Mouse (Mus musculus) lung, postnatal 25 days (tissue): ENCODE results near the gene Wdr20rt.
"Not testable (repeated sequence)": the region's sequence is repeated elsewhere in the genome, so short reads cannot be mapped to it uniquely, and the experiment has no call there.

ENCODE experiments used
- DNase-seq: peaks from one replicate; pipeline ENCODE4 v3.0.0; 2022; ENCODE audit warnings: low spot score

Gene Wdr20rt

GRCm38 (mm10) chr12:65225467-65225945 lies at the start of gene Wdr20rt:
Gene Wdr20rt, plus strand, starts transcription at chr12:65225517.
- DNase-seq: no peak

DNA sequence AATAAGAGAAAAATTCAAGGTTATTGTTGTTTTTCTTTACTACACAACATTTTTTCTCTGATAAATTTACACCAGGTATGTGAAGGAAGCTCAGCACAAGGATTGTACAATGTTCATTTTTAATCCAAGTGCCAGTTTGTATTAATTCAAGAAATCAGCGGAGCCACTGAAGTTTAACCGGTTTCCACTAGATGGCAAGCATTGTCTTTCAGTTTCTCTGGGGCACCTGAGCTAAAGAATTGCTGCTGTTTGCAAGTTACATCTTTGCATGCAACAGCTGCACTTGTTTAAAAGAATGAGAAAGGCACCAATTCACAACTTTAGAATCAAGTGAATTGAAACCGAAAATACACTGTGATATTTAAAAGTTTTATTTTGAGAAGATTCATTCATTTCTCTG lies 38.0 kb upstream of the Wdr20rt start:
- no peak for DNase-seq

GRCm38 (mm10) chr12:65189213-65189612 lies 36.1 kb upstream of the Wdr20rt start:
- no peak for DNase-seq

DNA sequence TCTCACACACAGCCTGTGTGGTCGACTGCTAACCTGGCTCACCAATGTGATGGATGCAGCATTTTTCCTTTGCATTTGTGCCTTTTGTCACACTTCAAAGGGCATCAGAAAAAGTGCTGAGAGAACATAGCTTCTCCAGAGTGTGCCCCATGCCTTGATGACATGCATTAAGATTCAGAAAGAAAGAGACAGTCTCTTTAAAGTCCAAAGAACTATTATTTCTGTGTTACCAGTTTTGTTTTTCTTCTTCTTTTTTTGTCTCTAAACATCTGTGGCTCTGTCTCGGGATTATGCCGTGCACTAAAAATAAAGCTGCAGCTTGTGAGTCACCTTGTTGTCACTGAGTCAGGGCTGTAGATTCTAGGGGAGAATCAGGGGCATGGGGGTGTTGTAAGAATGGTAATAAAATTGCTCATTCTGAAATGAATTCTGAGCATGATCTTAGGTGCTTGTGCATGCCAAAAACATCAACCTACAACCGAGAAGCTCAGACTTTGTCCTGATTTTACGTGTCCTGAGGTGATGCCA lies 31.2 kb upstream of the Wdr20rt start:
- DNase-seq: no peak

DNA sequence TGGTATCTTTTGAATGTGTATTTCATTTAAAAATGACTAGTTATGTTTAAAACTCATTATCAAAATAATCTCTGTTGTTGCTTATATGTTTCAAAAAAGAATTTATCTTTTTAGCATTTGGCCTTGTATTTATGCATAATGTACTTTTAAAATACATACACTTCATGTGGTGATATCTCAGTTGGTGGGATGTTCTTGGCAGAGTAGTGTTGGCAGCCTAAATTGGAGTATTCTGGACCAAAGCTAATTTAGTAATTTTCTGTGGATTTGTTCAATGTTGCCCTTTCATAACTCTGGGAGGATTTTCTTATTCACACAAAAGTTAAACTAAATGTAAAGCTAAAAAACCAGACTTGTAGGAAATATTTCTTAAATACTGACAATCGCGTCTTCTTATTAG lies 23.5 kb upstream of the Wdr20rt start:
- no peak for DNase-seq

DNA sequence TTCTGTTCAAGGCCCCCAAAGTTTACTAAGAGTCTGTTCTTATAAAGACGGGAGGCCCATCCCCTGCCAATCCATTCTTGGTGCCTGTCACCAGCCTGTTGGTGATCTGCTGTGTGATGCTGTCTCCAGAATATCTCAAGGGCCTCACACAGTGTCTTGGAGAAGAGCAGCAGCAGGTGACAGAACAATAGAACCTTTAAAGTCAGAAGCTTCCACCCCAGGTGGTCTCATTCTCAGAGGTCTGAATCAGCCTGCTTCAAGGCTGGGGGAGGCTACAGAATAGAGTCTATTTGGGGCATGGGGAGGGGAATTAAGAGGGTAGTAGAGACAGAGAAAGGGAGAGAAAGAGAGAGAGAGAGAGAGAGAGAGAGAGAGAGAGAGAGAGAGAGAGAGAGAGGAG lies 18.9 kb upstream of the Wdr20rt start:
- no peak for DNase-seq

DNA sequence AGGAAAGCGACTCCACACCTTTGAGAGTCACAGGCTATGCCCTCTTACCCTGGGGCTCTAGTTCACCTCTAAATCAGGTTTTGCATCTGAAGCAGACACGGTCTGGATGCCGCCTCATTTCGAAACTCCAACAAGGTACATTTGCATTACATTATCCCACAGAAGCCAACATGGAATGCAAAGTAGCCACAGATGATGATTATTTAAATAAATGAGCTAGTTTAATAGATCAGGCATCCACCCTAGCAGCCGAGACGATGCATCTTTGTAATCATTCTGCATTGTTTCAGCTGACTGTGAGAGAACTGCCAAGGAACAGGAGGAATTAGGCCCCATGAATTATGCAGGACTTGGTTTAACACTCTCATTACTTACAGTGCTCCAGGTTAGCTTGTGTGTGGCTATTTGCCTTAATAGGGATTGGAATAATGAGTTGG lies 8.9 kb upstream of the Wdr20rt start:
- no peak for DNase-seq

- DNase-seq: no peak
Measured at GRCm38 (mm10) chr12:65228628-65229027, 3.3 kb downstream of the Wdr20rt start.

- no peak for DNase-seq
Measured at GRCm38 (mm10) chr12:65229041-65229440, 3.7 kb downstream of the Wdr20rt start.

DNA sequence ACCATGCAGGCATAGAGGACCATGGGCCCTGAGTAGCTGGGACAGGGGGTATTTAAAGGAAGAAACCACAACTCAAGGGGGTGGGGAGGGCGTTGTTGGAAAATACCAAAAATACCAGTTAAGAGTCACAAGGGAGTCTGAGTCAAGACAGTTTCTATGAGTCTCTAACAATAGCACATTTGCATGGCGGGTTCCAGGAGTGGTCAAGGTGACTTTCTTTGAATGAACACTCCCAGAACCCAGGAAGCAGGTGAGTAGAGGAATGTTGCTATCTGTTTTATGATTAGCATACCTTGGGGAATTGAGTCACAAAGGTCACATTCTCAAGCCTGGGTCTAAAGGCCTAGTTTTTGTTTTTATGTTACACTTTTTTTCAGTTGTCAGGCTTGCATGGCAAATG lies 7.5 kb downstream of the Wdr20rt start:
- DNase-seq: not testable (repeated sequence)

GRCm38 (mm10) chr12:65250116-65250738 lies 24.9 kb downstream of the Wdr20rt start:
- no peak for DNase-seq

GRCm38 (mm10) chr12:65256887-65257286 lies 31.6 kb downstream of the Wdr20rt start:
- DNase-seq: no peak

- no peak for DNase-seq
Measured at GRCm38 (mm10) chr12:65258212-65259138, 33.2 kb downstream of the Wdr20rt start.

DNA sequence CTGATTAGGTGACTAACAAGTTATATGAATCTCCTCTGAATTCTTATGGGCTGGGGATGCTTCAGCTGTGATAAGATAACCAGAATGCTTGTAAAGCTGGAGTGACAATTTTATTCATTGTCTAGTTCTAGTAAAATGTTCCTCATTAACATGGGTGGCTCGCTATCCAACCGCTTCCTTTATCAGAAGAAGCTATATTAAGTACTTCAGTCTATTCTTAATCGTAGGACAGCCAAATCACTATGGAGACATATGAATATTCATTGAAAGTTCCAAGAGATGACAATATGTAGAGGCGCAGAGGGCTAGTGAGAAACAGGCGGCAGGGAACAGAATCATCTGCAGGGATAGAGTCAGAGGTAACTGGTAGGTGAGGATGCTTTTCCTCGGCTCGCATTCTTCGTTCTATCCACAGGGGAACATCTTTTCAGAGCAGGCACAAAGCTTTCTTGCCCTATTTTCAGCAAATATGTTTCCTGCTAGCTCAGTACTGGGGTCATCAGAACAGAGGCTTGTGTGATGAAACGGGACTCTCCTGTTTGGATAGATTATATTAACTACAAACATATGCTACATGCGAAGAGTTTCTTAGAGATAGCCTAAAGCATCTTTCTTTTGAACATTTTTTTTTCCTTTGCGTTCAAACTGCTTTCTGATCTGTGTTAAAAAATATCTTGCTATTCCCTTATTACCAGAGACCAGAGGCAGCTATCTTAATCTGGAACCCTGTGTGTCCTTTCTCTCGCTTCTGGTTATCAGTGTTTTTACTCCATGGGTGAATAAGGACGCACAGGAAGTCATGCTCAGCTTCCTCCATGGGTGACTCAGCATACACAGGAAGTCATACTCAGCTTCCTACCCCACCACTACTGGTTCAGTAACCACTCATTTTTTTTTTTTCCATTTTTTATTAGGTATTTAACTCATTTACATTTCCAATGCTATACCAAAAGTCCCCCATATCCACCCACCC lies 34.1 kb downstream of the Wdr20rt start:
- no peak for DNase-seq

DNA sequence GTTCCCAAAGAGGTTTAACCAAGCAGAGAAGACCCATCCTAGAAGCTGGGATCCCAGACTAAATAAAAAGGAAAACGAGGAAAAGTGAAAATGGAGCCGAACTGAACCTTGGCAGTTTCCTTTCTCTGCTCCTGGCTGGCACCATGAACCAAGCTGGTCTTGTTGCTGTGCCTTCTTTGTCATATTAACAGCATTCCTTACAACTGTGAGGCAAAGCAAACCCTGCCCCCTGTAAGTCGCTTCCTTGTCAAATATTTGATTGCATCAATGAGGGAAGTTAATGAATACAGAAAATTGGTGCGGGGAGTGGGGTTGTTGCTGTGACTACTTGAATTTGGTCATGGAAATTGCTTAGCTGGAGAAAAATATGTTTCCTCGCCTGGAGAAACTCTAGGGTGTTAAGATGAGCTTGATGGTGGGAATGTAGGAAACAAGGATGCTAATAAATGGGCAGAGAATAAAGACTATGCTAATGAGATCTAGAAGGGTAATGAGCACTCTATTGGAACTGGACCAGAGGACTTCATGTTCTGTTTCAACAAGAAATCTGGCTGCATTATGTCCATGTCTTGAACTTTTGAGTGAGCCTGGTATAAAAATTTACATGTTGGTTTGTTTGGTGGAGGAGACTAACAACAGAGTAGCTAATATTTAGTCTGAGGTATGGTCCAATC lies 43.1 kb downstream of the Wdr20rt start:
- no peak for DNase-seq

GRCm38 (mm10) chr12:65269406-65269805 lies 44.1 kb downstream of the Wdr20rt start:
- DNase-seq: no peak

GRCm38 (mm10) chr12:65273807-65274206 lies 48.5 kb downstream of the Wdr20rt start:
- no peak for DNase-seq
